Mouse (Mus musculus) limb, embryonic 12.5 days (tissue): ENCODE results near the gene Atp5b. TPM values are rescaled to one million over a fixed set of nuclear protein-coding genes. Genes with fewer than 3 reads are reported as not detected.
A peak's percentile ranks its signal among the peaks of the same experiment; 100 is the strongest.
"Not testable (repeated sequence)": the region's sequence is repeated elsewhere in the genome, so short reads cannot be mapped to it uniquely, and the experiment has no call there.

ENCODE experiments used
- ATAC-seq: fragments of 200-750 bp; cut with Nextera tagmentation; 2 replicates; pipeline ENCODE4 v1.8.0; 2017; ENCODE audit warnings: low read depth, moderate TSS enrichment; ENCODE audit not compliant: insufficient number of reproducible peaks, insufficient read depth, low FRiP score, low TSS enrichment
- H3K27ac ChIP-seq: fragments of 300-500 bp; sonication (generic); 2 replicates; pipeline ENCODE4 v1.5.1; 2016; ENCODE audit warnings: mild to moderate bottlenecking, moderate library complexity
- H3K27me3 ChIP-seq: fragments of 300-500 bp; sonication (generic); 2 replicates; pipeline ENCODE4 v1.6.1; 2016; ENCODE audit warnings: mild to moderate bottlenecking, moderate library complexity
- H3K36me3 ChIP-seq: fragments of 300-500 bp; sonication (generic); 2 replicates; pipeline ENCODE4 v1.6.1; 2016; ENCODE audit warnings: mild to moderate bottlenecking, moderate library complexity
- H3K4me1 ChIP-seq: fragments of 300-500 bp; sonication (generic); replicated peaks from 2 replicates; pipeline ENCODE4 v1.6.1; 2016
- H3K4me2 ChIP-seq: fragments of 300-500 bp; sonication (generic); 2 replicates; pipeline ENCODE4 v1.6.1; 2016; ENCODE audit warnings: mild to moderate bottlenecking, moderate library complexity
- H3K4me3 ChIP-seq: fragments of 300-500 bp; sonication (generic); replicated peaks from 2 replicates; pipeline ENCODE4 v1.5.1; 2016; ENCODE audit warnings: mild to moderate bottlenecking
- H3K9ac ChIP-seq: fragments of 300-500 bp; sonication (generic); replicated peaks from 2 replicates; pipeline ENCODE4 v1.6.1; 2016; ENCODE audit warnings: mild to moderate bottlenecking, moderate library complexity
- H3K9me3 ChIP-seq: fragments of 300-500 bp; sonication (generic); 2 replicates; pipeline ENCODE4 v1.6.1; 2016; ENCODE audit warnings: mild to moderate bottlenecking, moderate library complexity
- WGBS: fragments of 180-500 bp; shearing (Covaris S2); methylation state at CpG from one replicate; pipeline ENCODE4 v1.1.7; 2016; 5-methylcytosine and 5-hydroxymethylcytosine counted together
- polyA plus RNA-seq: library from polyadenylated mRNA; unstranded; fragments of >200 nt; fragmentation: Nextera tagmentation; extraction: Ambion mirVana; gene quantifications from 2 replicates; pipeline ENCODE4 v1.2.1, GENCODE M21; 2016

Atp5b gene
- polyA plus RNA-seq, 1 experiment from 2014 or later = 2,026 TPM

DNA sequence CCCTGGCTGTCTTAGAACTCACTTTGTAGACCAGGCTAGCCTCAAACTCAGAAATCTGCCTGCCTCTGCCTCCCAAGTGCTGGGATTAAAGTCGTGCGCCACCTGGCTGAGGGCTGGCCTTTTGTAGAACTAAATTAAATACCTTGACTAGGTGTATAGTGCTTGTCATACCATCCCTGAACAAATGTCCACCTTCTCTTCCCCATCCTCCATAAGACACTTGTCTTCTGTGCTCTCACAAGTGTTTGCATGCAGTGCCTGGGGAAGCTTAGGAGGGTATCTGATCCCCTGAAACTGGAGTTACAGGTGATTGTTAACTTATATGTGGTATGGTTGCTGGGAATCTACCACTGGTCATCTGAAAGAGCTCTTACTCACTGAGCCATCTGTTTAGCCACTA lies 32.7 kb upstream of the Atp5b start:
- no peaks in the 10 kb centered on the region for H3K4me1 ChIP-seq
- H3K27ac ChIP-seq = no peak overlapping the region
- no peaks in the 10 kb centered on the region for H3K9me3 ChIP-seq
- H3K4me2 ChIP-seq = no peak overlapping the region
- no peaks in the 10 kb centered on the region for H3K27me3 ChIP-seq
- H3K36me3 ChIP-seq = peaks cover 64% of the 10 kb centered on the region
- WGBS = 87% methylated on average over 2 of the region's 2 CpGs
- ATAC-seq = no peak
- no peak overlapping the region for H3K9ac ChIP-seq
- no peak overlapping the region for H3K4me3 ChIP-seq

DNA sequence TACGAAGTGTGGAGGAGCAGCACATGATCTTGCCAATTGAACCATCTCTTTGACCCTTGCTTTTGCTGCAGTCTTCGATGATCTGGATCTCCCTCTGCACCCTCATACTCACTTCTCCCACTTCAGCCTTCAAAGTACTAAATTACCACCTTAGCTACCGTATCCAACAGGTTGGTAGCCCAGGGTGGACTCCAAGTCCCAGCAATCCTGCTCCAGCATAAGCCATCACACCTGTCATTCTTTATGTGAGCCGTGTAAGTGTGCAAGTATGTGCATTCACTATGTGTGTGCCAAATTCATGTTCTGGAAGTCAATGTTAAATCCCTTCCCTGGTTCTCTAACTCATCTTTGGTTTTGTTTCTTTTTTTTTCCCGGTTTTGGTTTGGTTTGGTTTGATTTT lies 31.5 kb upstream of the Atp5b start:
- Histone ChIP-seq H3K27ac (no peak overlapping the region), H3K4me1 (no peaks in the 10 kb centered on the region), H3K36me3 (peaks cover 51% of the 10 kb centered on the region), H3K9ac (no peak overlapping the region), H3K4me2 (no peak overlapping the region), H3K27me3 (no peaks in the 10 kb centered on the region), H3K4me3 (no peak overlapping the region), H3K9me3 (no peaks in the 10 kb centered on the region)
- 93% methylated on average over 5 of the region's 5 CpGs for WGBS
- ATAC-seq = no peak

DNA sequence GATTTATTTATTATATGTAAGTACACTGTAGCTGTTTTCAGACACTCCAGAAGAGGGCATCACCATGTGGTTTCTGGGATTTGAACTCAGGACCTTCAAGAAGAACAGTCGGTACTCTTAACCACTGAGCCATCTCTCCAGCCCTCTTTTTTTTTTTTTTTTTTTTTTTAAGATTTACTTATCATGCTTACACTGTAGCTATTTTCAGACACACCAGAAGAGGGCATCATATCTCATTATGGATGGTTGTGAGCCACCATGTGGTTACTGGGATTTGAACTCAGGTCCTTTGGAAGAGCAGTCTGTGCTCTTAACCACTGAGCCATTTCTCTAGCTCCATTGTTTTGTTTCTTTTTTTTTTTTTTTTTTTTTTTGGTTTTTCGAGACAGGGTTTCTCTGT lies 30.9 kb upstream of the Atp5b start:
- peaks cover 47% of the 10 kb centered on the region for H3K36me3 ChIP-seq
- H3K4me2 ChIP-seq, H3K4me1 ChIP-seq, H3K27ac ChIP-seq, H3K9me3 ChIP-seq, H3K27me3 ChIP-seq, ATAC-seq, H3K4me3 ChIP-seq, H3K9ac ChIP-seq: not testable (repeated sequence)
- WGBS = 93% methylated on average over 1 of the region's 2 CpGs

DNA sequence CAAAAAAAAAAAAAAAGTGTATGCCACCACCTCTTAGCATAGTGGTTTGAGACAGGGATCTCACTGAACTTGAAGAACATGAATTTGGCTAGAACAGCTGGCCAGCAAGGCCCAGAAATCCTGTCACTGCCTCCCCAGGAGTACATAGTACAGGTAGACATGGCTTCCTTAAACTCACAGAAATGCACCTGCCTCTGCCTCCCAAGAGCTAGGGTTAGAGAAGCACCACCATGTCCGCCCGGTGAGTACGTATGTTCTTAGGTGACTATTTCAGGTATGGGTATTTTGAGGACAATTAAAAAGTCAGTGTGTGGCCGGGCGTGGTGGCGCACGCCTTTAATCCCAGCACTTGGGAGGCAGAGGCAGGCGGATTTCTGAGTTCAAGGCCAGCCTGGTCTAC lies 30.1 kb upstream of the Atp5b start:
- Histone ChIP-seq H3K4me2 (no peak overlapping the region), H3K36me3 (peaks cover 39% of the 10 kb centered on the region), H3K27me3 (no peaks in the 10 kb centered on the region), H3K9me3 (no peaks in the 10 kb centered on the region), H3K4me3 (no peak overlapping the region), H3K27ac (no peak overlapping the region), H3K9ac (no peak overlapping the region), H3K4me1 (peaks cover 6% of the 10 kb centered on the region)
- no peak for ATAC-seq
- WGBS = 92% methylated on average over 8 of the region's 8 CpGs

DNA sequence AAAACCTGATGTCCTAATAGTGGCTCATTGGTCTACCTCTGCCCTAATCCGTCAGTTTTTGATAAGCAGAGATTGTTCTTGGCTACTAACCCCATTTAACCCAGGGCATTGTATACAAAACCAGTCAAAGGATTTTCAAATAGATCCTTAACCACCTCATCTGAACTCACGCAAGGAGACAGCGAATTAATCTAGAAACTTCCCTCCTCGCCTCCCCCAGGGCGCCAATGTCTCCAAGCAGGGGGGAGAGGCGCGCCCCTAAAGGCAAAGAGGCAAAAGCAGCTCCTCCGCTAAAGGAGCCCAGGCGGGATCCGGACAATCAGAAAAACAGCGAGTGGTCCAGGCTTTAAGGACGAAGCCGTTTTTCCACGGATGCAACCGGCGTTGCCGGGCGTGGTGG lies 24.9 kb upstream of the Atp5b start:
- no peaks in the 10 kb centered on the region for H3K27me3 ChIP-seq
- peak overlapping the region; percentile 99 for H3K27ac ChIP-seq
- peaks cover 15% of the 10 kb centered on the region; the same call in 1 of the 2 replicates for H3K36me3 ChIP-seq
- H3K4me3 ChIP-seq = peak overlapping the region; percentile 96
- no peaks in the 10 kb centered on the region for H3K9me3 ChIP-seq
- peak overlapping the region; percentile 83 for H3K4me2 ChIP-seq
- peak overlapping the region; percentile 95 for H3K9ac ChIP-seq
- ATAC-seq = peak; percentile 4; the same call in 1 of the 2 replicates
- WGBS = 1% methylated on average over 18 of the region's 18 CpGs
- H3K4me1 ChIP-seq = peaks cover 16% of the 10 kb centered on the region

DNA sequence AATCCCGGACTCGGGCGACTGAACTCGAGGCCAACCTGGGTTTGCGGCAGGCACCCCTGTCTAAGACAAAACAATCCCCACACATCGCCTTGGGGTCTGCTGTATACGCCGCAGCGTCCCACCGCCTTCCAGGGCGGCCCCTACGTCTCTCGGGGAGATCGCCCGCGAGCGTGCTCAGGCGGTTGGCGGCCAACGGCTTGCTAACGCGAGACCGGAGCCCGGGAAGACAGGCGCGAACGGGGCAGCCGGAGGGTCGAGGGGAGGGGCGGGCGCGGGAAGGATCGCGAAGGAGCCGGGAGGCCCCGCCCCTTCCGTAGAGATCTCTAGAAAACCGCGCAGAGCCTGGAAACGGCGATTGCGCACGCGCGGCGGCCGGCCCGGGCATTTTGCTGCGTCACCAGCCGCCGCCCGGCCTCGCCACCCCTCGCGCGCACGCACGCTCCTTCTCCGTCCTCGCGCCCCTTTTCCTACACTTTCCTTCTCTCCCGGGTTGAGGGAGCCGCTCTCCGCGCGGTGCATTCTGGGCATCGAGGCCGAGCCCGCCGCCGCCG lies 24.4 kb upstream of the Atp5b start, which contains the start of gene Ptges3:
Ptges3 (plus strand) TSS at position 354 of the 551 bp plus-strand sequence.
- Histone ChIP-seq H3K9ac (peak within 1 kb of the TSS; percentile 95), H3K4me3 (peak within 1 kb of the TSS; percentile 96), H3K27me3 (no peaks in the 10 kb centered on the region), H3K36me3 (peaks cover 18% of the 10 kb centered on the region), H3K27ac (peak within 1 kb of the TSS; percentile 99), H3K4me1 (peaks cover 16% of the 10 kb centered on the region), H3K9me3 (no peaks in the 10 kb centered on the region), H3K4me2 (peak within 1 kb of the TSS; percentile 83)
- peak; percentile 91 for ATAC-seq
- WGBS = under 1% methylated on average over 72 of the region's 72 CpGs

DNA sequence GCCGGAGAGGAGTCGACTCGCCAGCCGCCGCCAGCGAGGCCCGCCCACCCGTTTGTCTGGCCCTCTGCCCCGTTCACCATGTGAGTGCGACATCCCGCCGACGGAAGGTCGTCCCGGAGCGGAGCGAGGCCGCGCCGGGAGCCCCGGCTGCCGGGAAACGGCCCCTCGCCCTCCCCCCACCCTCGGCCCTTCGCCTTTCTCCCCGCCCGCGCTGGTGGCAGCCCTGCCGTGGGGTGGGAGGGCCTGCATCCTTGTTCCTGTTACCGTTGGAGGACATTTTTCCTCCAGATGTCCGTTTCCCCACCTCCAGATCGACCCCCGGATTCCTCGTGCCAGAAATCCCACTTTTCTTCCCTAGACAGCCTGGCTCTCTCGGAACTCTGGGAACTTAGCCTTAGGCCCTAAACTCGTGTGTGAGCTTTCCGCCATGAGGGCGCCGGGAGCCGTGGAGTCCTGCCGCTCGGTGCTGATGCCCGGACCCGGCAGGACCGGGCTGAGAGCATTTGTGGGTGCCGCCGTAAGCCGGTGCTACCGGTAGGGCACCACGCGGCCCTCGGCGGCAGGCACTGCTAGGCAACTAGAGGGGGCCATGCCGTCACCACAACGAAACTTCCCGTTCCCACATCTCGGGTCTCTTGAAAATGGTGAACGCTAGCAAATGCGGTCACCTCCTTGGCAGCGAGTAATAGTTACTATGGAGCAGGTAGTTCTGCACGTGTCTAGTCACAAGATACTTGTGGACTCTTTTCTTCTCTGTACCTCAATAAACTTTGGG lies 23.7 kb upstream of the Atp5b start:
- H3K4me1 ChIP-seq = peaks cover 16% of the 10 kb centered on the region
- no peaks in the 10 kb centered on the region for H3K27me3 ChIP-seq
- no peaks in the 10 kb centered on the region for H3K9me3 ChIP-seq
- peak overlapping the region; percentile 99 for H3K27ac ChIP-seq
- H3K4me2 ChIP-seq = peak overlapping the region; percentile 83
- WGBS = under 1% methylated on average over 62 of the region's 62 CpGs
- peak overlapping the region; percentile 96 for H3K4me3 ChIP-seq
- peaks cover 25% of the 10 kb centered on the region for H3K36me3 ChIP-seq
- peak overlapping the region; percentile 95 for H3K9ac ChIP-seq
- peak; percentile 28 for ATAC-seq

DNA sequence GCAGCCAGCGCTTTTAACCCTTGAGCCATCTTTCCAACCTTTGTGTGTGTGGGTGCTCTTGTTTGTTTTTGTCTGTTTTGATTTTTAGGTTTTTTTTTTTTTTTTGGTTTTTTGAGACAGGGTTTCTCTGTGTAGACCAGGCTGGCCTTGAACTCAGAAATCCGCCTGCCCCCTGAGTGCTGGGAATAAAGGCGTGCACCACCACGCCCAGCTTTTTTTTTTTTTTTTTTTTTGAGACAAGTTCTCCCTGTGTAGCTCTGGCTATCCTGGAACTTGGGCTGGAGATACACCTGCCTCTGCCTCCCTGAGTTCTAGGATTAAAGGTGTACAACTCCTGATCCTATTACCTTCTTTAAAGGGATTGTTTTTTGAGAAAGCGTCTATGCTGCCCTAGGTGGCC lies 22.0 kb upstream of the Atp5b start:
- peaks cover 34% of the 10 kb centered on the region for H3K36me3 ChIP-seq

DNA sequence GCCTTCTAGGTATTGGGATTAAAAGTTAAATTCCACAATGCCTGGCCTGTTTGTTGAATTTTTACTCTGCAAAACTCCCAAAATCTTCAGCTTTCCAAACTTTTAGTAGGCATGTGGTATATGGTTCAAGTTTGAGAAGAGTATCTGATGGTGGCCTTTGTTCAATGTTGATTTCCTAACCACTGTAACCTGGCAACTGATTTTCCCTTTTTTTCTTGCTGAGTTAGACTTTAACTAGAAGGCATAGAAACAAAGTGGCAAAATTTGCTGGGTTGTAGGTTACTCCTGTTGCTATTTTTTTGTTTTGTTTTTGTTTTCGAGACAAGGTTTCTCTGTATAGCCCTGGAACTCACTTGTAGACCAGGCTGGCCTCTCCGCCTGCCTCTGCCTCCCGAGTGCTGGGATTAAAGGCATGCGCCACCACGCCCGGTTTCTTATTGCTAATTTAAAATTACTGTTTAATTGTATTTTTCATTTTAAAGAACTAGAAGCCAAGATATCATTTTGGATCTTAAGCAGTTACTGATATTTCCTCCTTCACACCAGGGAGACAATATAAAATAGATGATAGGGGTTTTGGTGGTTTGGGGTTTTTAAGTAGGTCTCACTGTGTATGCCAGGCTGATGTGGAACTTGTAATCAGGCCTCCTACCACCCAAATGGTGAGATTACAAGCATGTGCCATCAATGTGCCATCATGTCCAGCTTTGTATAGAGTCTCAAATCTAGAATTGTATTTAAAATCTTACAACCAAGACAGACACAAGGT lies 20.7 kb upstream of the Atp5b start:
- Histone ChIP-seq H3K4me3 (no peak overlapping the region), H3K36me3 (peaks cover 35% of the 10 kb centered on the region), H3K4me2 (no peak overlapping the region), H3K9ac (no peak overlapping the region), H3K9me3 (no peaks in the 10 kb centered on the region), H3K27ac (no peak overlapping the region), H3K4me1 (peaks cover 16% of the 10 kb centered on the region), H3K27me3 (no peaks in the 10 kb centered on the region)
- whole genome bisulfite sequencing = 92% methylated on average over 6 of the region's 6 CpGs
- ATAC-seq = no peak

More for the DNA sequence above, 22.0 kb upstream of the Atp5b start:
- Histone ChIP-seq H3K27ac (no peak overlapping the region), H3K4me3 (peak overlapping the region; percentile 96), H3K27me3 (no peaks in the 10 kb centered on the region), H3K4me2 (peak overlapping the region; percentile 83), H3K9me3 (no peaks in the 10 kb centered on the region), H3K9ac (peak overlapping the region; percentile 95), H3K4me1 (peaks cover 16% of the 10 kb centered on the region)
- 87% methylated on average over 5 of the region's 5 CpGs for WGBS
- no peak for ATAC-seq

DNA sequence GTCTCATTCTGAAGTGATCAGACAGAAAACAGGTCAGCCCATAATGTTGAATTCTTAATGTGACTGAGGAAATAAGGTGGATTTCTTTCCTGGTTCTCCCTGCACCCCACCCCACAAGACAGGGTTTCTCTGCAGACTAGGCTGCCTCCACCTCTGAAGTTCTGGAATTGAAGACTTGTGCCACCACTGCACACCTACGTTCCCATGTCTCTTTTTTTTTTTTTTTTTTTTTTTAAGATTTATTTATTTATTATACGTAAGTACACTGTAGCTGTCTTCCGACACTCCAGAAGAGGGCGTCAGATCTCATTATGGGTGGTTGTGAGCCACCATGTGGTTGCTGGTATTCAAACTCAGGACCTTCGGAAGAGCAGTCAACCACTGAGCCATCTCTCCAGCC lies 17.0 kb upstream of the Atp5b start:
- no peak overlapping the region for H3K27ac ChIP-seq
- no peak overlapping the region for H3K4me3 ChIP-seq
- no peaks in the 10 kb centered on the region for H3K27me3 ChIP-seq
- H3K4me2 ChIP-seq = no peak overlapping the region
- no peak overlapping the region for H3K9ac ChIP-seq
- peaks cover 64% of the 10 kb centered on the region for H3K36me3 ChIP-seq
- 88% methylated on average over 5 of the region's 5 CpGs for WGBS
- no peaks in the 10 kb centered on the region for H3K4me1 ChIP-seq
- no peak for ATAC-seq
- 0 out of 2 replicates have a peak, but pooled peaks cover 3% of the 10 kb centered on the region for H3K9me3 ChIP-seq

DNA sequence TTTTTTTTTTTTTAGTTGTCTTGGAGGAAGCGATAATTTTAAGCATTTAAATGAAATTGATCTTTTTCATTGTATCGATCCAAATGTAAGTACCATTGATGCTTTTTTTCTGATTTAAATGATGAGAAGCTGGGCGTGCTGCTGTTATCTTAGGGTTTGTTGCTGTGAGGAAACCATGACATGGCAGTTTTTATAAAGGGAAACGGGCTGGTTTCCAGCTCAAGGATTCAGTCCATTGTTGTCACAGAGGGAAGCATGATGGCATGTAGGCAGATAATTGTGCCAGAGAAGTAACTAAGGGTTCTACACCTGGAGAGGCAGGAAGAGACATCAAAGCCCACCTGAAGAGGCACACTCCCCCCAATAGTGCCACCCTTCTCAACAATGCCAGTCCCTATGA lies 13.9 kb upstream of the Atp5b start:
- Histone ChIP-seq H3K27ac (no peak overlapping the region), H3K4me3 (no peak overlapping the region), H3K36me3 (peaks cover 72% of the 10 kb centered on the region), H3K4me2 (no peak overlapping the region), H3K27me3 (no peaks in the 10 kb centered on the region), H3K9me3 (0 out of 2 replicates have a peak, but pooled peaks cover 3% of the 10 kb centered on the region), H3K4me1 (no peaks in the 10 kb centered on the region), H3K9ac (no peak overlapping the region)
- WGBS = 97% methylated on average over 4 of the region's 4 CpGs
- no peak for ATAC-seq
